Mouse (Mus musculus) lung, postnatal 25 days (tissue): ENCODE data around the gene Gpr68.

Experiments
- DNase-seq: peaks from one replicate; pipeline ENCODE4 v3.0.0; 2022; ENCODE audit warnings: low spot score

Gpr68 gene

DNA sequence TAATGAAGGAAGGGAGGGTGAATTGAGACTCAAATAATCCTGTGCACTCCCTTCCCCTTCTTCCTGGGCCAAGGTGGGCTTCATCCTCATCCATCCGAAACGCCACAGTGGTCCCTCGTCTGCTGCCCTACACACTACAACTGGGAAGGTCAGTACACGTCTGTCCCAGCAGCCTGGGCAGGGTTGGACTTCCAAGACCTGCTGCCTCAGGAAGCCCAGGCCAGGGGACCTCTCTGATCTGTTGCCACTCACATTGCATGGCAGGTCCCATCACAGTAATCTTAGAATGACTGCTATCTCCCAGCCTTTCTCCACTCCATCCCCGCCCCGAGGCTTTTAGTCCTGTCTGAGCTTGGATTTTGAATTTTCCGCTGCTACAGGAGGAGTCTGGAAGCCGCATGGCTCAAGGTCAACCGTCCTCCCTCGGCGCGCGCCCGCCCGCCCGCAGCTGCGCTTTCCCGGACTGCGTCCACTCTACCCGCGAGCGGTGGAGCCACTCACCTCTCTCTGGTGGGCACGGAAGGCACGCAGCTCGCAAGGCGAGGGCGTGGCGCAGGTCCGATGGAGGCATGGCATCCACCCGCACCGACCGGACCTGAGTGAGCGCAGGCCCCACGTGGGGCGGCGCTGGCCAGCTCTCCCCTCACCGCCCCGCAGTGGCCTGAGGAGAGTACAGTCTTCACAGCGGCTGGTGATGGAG, at the start of gene Gpr68:
Gene Gpr68 (minus strand): TSS at position 601 of the 700 bp plus-strand sequence.
- no peak for DNase-seq

DNA sequence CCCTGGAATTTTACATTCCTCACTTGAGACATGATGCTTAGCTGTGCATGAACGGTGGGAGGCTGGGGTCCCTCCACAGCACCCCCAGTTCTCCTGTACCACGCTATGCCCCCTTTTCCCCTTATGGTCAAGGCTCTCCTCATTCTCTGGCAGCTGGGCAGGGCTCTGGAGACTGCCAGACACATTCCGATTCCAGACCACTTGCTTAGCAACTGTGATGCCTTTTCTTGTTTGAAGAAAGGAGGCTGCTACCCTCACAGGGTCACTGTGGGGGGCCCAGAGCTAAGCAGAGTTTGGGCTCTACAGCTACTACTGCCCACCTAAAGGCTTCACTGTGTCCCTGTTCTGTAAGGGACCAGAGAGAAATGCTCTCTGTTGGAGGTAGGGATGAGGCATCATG, 49.3 kb upstream of the Gpr68 start:
- DNase-seq = no peak

DNA sequence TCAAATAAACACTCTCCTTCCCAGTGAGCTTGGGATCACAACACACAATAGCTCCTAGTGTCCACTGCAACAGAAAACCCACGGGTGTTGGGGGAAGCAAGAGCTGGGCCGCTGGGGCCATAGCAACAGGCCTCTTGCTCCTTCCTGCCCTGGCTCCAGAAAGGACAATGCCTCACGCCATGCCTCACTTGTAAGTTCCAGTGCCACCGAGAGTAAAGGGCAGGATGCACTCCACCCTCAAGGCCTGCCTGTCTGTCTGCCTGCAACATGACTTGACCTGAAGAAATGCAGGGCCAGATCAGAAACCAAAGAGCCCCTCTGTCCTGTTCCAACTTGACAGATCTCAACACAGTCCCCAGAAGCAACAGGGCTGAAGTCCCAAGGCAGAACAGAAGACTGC, 48.8 kb upstream of the Gpr68 start:
- DNase-seq = no peak

DNA sequence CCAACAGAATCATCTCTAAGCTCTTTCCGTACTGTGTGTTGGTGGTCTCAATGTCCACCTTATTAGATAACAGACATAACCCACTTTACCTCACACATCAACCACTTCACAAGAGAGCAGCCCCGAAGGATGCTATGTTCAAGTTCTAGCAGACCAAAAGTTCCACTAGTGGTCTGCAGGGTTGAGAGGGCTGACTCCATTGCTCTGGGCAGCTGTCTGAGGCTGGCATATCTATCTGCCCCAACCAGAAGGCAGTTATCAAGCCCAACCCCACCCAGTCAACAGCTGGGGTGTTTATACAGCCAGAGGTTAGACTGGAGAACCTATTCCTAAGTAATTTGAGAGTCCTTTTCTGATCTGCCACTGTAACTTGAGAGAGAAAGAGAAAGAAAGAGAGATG, 48.0 kb upstream of the Gpr68 start:
- DNase-seq = no peak

DNA sequence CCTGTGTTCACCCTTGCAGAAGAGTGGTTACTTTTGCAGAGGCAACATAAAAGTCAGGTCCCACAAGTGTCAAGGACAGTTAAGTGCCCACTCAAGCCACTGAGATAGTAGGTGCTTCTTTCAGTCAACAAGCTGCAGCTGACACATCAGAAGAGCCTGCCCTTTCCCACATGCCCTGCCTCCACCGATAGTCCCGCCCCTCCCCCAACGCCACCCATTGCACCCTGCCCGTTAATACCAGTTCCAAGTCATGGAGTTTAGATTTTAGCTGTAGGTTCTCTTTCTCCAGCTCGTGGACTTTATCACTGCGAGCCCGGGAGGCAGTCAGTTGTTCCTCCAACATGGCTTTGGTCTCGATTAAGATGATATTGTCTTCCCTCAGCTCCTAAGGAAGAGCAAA, 45.9 kb upstream of the Gpr68 start:
- DNase-seq = no peak

DNA sequence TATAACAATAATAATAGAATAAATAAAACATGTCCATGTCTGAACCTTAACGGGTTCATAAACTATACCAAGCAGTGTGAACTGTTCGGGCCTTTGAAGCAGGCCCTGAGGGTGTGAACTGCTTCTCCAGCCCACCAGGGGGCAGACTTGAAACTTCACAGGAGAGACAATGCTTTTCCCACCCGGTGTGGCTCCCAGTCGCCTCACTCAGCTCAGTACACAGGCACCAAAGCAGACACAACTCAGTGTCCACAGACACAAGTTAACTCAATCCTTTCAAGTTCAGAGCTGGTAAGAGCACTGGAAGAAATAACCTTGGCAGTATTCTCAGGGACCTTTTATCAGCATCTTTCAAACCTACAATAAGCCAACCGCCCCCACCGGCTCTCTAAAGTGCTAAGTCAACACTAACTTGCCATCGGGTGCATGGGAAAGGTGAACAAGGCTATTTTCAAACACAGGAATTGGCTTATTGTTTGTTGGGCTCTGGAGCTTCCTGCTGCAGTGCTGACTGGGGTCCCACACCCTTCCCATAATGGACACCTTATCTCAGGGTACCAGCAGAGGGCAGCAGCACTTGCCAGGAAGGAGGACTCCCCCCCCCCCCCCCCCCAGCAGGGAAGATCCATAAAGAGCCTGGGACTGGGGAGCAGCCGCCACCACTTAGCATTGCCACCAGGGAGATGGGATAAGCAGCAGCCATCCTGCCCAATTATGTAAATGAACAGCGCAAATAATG, 44.4 kb upstream of the Gpr68 start:
- DNase-seq = peak; percentile 79

DNA sequence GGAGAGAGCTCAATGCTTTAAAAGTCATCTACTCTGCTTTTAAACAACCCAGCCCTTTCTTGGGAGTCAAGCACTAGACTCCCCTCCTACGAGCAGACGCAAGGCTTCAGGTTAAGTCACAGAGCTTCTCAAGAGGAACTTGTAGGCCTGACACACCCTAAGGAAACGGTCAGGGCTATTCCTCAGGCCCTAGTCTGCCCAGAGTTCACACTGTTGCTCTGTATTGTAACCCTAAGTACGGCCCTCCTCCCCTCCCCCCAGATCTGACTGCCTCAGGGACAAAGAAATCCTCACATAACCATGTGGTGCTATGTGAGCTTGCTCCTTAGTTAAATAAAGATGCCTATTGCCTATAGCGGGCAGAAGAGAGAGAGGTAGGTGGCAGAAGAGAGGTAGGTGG, 41.1 kb upstream of the Gpr68 start:
- no peak for DNase-seq

DNA sequence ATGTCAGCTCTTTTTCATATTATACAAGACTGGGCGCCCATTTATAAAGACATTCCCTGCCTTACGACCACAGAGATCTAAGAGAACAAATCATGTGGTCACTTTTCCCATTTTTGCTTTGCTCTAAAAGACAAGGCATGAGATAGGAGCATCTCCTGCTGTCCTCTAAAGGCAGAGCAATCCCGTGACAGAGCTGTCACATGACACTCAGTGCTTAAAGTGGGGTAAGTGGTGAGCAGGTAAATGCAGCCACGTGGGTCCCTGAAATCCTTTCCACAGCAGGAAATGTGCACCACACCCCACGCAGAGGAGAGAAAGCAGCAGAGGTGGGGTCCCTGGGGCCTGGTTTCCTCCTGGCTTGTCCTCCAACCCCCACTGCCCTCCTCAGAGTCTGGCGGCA, 40.0 kb upstream of the Gpr68 start:
- DNase-seq = no peak

DNA sequence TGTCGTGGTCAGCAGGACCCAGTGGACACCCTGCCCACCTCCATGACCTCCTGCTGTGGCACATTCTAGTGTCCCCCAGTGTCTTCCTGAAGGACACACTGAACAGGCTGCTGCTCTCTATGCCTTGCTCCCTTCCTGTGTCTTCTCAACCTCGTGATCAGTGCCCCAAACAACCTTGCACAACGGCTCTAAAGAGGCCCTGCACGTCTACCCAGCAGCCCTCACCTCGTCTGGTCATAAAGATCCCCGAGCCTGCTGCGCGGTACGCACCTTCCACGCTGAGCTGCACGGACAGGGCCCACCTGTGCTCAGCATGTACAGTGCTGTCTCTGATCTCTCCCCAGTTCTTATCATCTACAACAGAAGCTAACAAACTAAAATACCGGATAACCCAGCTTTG, 38.0 kb upstream of the Gpr68 start:
- no peak for DNase-seq

DNA sequence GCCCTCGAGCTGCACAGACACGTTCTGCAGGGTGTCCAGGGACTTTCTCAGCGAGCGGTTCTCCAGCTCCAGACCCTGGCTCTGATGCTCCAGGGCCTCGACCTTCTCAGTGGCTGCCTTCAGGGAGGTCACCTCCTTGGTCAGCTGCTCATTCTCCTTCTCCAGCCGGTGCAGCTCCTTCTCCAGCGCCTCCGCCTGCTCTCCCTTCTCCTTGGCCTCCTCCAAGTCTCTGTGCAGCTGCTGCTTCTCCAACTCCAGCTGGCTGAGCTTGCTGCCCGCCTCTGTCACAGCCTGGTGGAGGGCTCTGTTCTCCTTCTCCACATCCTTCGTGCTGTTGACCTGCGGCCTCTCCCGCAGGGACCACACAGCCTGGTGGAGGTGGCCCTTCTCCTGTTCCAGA, 37.5 kb upstream of the Gpr68 start:
- DNase-seq = no peak

DNA sequence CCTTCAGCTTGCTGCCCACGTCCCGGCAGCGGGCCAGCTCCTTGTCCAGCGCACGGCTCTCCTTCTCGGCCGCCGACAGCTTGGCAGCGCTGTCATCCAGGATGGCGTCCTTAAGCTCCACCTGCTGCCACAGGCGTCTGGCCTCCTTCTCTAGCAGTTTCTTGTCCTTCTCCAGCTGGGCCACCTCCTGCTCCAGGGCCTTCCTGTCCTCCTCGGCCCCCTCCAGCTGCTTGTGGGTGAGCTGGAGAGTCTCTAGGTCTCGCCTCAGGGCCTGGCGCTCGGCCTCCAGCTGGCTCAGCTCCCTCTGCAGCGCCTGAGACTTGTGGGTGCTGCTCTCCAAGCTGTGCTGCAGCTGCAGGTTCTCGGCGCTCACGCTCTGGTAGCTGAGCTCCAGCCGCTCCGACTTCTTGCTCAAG, 36.9 kb upstream of the Gpr68 start:
- DNase-seq = no peak

DNA sequence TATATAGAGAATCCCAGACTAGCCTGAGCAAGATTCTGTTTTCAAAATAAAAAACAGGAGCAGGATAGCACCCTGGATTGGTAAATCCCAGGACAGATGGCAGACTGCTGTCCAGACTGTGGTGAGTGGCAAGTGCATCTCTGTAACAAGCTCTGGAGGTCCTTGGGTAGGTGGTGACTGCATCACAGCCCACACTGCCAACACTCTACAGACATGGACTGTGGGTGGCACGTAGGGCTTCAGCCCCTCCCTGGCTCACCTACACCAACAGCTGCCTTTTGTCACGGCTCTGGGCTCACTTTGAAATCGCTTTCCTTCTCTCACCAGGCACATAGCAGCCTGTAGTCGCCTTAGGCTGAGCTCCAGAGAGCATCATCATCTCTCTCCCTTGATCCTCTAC, 35.1 kb upstream of the Gpr68 start:
- DNase-seq = no peak

DNA sequence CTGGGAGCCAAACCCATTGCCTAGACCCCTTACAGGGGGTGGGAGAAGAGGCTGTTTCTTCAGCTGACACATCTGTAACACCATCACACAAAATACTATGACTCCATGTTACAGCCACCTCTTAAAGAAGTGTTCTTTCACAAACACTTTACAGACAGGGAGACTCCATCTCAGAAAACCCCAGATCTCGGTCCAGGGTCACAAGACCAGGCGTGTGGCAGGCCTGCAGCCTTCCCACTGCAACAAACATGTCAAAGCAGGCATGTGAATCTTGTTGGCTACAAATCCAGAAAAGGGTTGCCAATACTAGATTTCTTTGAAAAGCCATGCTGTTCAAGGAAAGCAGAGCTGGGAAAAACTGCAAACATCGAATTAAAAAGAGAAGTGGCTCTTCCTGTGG, 33.4 kb upstream of the Gpr68 start:
- no peak for DNase-seq

DNA sequence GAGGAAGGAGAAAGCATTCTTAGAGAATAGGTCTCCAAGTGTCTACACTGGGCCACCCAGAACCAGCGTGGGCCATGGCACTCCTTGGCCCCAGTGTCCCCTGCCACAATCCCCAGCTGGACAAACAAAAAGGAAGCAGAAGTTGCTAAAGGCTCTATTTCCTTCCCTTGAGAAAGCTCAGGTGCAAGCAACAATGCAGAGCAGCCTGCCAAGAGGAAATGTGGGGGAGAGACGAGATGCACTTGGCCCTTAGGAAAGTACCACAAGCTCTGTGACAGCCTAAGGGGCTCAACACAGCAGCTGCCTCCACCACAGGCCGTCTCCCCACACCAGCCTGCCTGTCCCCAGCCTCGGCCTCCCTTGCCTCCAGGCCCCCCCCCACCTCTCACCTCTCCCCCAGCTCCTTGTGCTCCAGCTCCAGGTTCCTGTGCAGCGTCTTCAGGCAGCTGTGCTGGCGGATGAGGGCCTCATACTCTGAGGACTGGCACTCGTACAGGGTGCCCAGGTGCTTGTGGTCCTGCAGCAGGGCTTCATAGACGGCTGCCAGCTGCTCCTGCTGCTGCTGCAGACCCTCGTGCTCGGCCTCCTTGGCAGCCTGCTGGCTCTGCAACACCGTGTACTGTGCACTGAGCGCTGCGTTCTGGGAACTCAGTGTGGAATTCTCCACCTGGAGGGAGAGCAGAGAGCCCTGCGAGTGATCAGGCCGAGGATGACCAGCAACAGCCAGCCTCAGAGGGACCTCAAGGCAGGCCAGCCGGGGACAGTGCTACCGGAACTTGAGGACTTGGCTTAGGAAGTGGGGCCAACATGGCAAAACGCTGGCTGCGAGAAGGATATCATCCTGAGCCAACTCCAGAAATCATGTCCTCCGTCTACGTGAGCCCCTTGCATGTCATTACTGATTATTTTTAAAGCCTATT, 29.7 kb upstream of the Gpr68 start:
- peak; percentile 31 for DNase-seq

DNA sequence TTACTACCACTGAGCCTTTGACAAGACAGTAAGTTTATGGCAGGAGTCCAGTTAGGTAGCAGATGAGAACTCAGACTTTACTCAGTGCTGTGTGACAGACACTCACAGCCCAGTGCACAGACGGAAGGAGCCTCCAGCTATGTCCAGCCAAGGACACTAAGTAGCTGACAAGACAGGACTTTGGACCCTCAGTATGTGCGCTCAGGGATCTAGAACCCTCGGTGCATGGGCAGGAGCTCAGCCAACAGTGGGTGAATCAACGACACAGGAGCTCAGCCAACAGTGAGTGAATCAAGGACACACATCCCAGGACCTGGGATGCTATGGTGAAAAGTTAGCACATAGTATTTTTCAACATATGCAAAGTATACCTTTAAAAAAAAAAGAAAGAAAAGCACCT, 28.7 kb upstream of the Gpr68 start:
- DNase-seq = no peak

DNA sequence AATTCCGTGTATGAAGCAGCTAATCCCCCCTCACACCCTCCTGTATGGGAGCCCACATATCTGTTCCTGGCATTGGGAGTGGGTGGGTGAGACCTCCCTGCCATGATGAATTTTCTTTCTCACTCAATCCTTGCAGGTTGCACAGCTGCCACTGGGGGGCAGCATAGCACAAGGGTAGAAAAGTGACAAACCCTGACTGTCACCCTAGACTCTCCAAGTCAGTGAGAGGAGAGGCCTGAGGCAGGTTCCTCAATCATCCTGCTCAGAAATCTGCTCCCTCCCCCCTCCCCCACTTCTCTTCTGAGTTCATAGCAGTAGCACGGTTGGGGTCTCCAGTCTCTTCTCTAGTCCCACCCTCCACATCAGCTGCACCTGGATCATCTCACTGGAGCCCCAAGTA, 28.1 kb upstream of the Gpr68 start:
- peak; percentile 68 for DNase-seq

DNA sequence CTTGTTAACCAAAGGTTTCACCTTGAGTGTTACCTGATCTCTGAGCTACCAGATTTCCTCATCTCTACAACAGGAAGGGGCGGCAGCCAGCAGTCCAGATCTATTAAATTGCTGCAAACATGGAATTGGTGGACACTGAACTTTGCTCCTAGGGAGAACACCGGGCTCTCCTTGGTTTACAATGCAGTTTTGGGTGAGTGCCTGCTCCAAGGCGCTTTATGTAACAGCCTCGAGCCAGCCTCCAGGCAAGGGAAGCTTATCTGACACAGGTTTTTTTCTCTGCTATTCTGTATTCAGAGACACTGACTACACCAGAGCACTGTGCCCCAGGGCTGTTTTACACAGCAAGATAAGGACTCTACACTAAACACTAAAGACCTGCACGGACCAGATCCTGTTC, 26.8 kb upstream of the Gpr68 start:
- no peak for DNase-seq

DNA sequence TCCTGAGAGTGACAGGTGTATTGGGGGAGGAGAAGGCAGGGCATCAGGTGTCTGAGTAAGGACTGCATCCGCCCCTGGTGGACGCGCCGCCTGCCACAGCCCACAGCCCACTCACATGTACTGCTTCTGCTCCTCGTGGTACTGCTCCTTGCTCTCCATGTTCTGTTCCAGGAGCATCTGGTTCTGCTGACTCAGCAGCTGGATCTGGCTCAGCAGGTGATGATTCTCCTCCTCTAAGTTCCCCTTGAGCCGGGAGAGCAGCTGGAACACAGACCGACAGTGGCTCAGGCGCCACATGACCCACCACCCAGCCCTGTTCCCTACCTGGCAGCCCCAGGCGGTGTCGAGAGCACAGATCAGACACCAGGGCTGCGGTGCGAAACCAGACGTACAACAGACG, 23.7 kb upstream of the Gpr68 start:
- no peak for DNase-seq

DNA sequence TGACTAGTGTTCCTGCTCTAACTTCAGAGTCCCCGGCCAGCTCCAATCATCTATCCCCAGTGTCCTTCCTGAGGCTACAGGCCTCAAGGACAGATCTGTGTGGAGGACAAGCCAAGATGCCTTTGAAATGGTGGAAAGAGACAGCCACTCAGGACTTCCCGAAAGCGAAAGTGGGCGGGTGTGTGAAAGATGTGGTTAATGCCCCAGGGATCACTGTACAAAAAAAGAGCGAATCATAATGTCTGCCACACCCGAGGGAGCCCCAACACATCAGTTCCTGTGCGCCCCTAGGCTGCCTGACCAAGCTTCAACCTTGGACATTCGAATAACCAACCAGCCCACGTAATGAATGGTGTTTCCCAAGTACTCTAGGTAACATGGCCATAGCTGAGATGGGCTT, 20.3 kb upstream of the Gpr68 start:
- no peak for DNase-seq

DNA sequence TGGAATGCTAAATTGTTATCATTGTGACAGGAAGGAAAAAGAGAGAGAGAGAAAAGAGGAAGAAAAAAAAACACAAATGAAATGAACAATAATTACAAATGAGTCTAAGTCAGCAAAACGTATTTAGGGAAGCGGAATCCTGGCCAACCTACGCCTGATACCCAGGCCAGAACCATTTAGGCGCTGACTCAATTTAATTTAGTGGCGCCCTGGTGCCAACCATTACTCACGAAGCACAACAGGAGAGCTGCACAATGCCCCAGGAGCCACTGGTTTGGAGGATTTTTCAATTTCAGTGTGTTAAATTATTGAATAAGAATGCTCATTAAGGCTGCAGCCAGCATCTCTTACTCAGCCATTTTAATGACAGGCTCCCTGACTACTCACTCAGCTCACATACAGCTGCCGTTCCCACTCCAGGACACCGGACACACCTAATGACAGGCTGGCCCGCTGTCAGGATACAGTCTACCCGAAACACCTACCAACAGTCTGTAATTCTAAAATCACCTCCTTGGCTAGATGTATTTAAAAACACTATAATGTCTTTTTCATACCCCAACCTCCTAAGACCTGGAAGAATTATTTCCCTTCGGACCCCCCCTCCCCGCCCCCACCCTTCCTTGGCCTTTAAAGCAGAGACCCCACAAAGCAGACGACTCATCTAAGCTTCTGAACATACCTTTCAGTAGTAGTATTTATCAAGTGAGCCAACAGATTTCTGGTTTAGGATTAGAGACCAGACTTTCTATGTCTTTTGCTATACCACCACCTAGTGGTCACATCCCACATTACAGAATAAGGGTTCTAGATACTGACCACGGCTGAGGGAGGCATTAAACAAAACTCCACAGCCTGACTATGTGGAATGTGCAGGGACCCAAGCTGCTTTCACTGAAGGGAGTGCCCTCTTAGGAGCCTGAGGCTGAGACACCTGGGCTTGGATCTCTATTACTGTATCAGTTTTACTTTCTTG, 17.9 kb upstream of the Gpr68 start:
- peak; percentile 72 for DNase-seq

DNA sequence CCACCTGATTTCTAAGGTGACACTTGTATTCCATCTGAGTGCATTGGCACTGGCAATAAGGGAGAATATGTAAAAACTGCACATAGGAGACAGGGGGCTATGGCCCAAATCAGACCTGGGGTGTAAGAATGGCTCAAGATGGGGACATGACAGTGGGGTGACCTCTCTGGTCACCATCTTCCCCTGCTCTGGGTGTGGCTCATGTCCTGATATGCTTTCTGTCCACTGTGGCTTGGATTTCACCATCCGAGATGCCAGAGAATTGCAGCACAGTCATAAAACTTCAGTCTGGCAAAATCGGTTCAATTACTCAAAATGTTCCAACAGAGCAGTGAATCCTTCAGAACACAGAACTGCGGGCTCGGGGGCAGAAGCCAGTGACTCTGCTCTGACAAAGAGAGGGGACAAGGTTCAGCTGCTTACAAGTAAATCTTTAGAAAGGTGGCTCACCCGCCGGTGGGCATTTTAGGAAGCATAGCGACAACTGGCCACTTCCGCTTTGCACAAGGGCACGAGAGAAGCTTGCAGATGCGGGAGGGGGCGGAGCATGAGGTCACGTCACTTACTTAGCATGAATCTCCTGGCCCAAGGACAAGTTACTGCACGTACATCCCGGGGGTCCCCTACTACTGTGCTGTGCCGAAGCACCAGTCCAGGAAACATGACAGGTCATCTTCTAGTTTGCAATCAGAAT, 16.8 kb upstream of the Gpr68 start:
- no peak for DNase-seq
